Mouse (Mus musculus): ENCODE results near the gene Fam83c.
A peak's percentile ranks its signal among the peaks of the same experiment; 100 is the strongest.

Fam83c gene

GRCm38 (mm10) chr2:155802761-155803160 is 31.9 kb downstream of the Fam83c start:
- ATAC-seq (ENCODE audit: insufficient number of reproducible peaks, low FRiP score, low TSS enrichment), result no peak

GRCm38 (mm10) chr2:155798613-155799012 is 36.0 kb downstream of the Fam83c start:
- ATAC-seq (ENCODE audit: insufficient number of reproducible peaks, low FRiP score, low TSS enrichment), result no peak

- peak; percentile 88 for ATAC-seq (ENCODE audit: insufficient number of reproducible peaks, low FRiP score, low TSS enrichment)
Observed at GRCm38 (mm10) chr2:155794674-155795445, 39.8 kb downstream of the Fam83c start.

- no peak for ATAC-seq (ENCODE audit: insufficient number of reproducible peaks, low FRiP score, low TSS enrichment)
Observed at GRCm38 (mm10) chr2:155792899-155793298, 41.8 kb downstream of the Fam83c start.

- ATAC-seq (ENCODE audit: insufficient number of reproducible peaks, low FRiP score, low TSS enrichment), result no peak
Observed at GRCm38 (mm10) chr2:155787949-155788931, 46.4 kb downstream of the Fam83c start.

GRCm38 (mm10) chr2:155786905-155787304 is 47.7 kb downstream of the Fam83c start:
- ATAC-seq (ENCODE audit: insufficient number of reproducible peaks, low FRiP score, low TSS enrichment), result no peak

- no peak for ATAC-seq (ENCODE audit: insufficient number of reproducible peaks, low FRiP score, low TSS enrichment)
Observed at GRCm38 (mm10) chr2:155784534-155784933, 50.1 kb downstream of the Fam83c start.

- no peak for ATAC-seq (ENCODE audit: insufficient number of reproducible peaks, low FRiP score, low TSS enrichment)
Observed at GRCm38 (mm10) chr2:155779506-155779905, 55.1 kb downstream of the Fam83c start.

- no peak for ATAC-seq (ENCODE audit: insufficient number of reproducible peaks, low FRiP score, low TSS enrichment)
Observed at GRCm38 (mm10) chr2:155779066-155779465, 55.6 kb downstream of the Fam83c start.

GRCm38 (mm10) chr2:155778004-155778403 is 56.6 kb downstream of the Fam83c start:
- ATAC-seq (ENCODE audit: insufficient number of reproducible peaks, low FRiP score, low TSS enrichment), result no peak

- ATAC-seq (ENCODE audit: insufficient number of reproducible peaks, low FRiP score, low TSS enrichment), result no peak
Observed at GRCm38 (mm10) chr2:155777688-155777985, 57.0 kb downstream of the Fam83c start.

Data from cerebellum, adult (tissue).